Mouse (Mus musculus) liver, adult 2 months (tissue): Measurements from ENCODE around the gene Pde3b. TPM values are rescaled to one million over a fixed set of nuclear protein-coding genes. Genes with fewer than 3 reads are reported as not detected.
A peak's percentile ranks its signal among the peaks of the same experiment; 100 is the strongest.
"Not testable (repeated sequence)": the region's sequence is repeated elsewhere in the genome, so short reads cannot be mapped to it uniquely, and the experiment has no call there.

Experiments
- DNase-seq: peaks from one replicate; pipeline ENCODE4 v3.0.0-alpha.2; 2011; ENCODE audit warnings: low read depth, low spot score; ENCODE audit errors: extremely low read depth
- H3K27ac ChIP-seq: fragments of 200-500 bp; replicated peaks from 2 replicates; pipeline ENCODE4 v1.5.1; 2012; ENCODE audit warnings: low read depth, mild to moderate bottlenecking, control low read depth, inconsistent platforms, low read length; ENCODE audit not compliant: insufficient read depth
- H3K27me3 ChIP-seq: fragments of 200-500 bp; 2 replicates; pipeline ENCODE4 v1.6.1; 2012; ENCODE audit warnings: mild to moderate bottlenecking, moderate library complexity, low read length, inconsistent platforms; ENCODE audit not compliant: control insufficient read depth, insufficient read depth
- H3K36me3 ChIP-seq: fragments of 200-500 bp; 2 replicates; pipeline ENCODE4 v1.6.1; 2012; ENCODE audit warnings: low read length, inconsistent platforms; ENCODE audit not compliant: control insufficient read depth, insufficient read depth
- H3K4me1 ChIP-seq: fragments of 200-500 bp; 2 replicates; pipeline ENCODE4 v1.6.1; 2011; ENCODE audit warnings: low read length; ENCODE audit not compliant: control insufficient read depth, insufficient read depth
- H3K4me3 ChIP-seq: fragments of 200-500 bp; 2 replicates; pipeline ENCODE4 v1.5.1; 2011; ENCODE audit warnings: low read depth, mild to moderate bottlenecking, control low read depth, low read length, moderate library complexity; ENCODE audit not compliant: insufficient read depth
- H3K79me2 ChIP-seq: fragments of 200-500 bp; 2 replicates; pipeline ENCODE4 v1.6.1; 2012; ENCODE audit warnings: inconsistent platforms, mild to moderate bottlenecking, low read length, moderate library complexity; ENCODE audit not compliant: control insufficient read depth, insufficient read depth
- H3K9ac ChIP-seq: fragments of 200-500 bp; 2 replicates; pipeline ENCODE4 v1.6.1; 2012; ENCODE audit warnings: low read depth, mild to moderate bottlenecking, control low read depth, inconsistent platforms, low read length
- CTCF ChIP-seq: fragments of 200-500 bp; IDR thresholded peaks from 2 replicates; pipeline ENCODE4 v1.5.1; 2011; ENCODE audit warnings: low read depth, low read length, control low read depth
- POLR2A ChIP-seq: fragments of 200-500 bp; IDR thresholded peaks from 2 replicates; pipeline ENCODE4 v1.6.1; 2011; ENCODE audit warnings: low read length, control low read depth; ENCODE audit not compliant: insufficient read depth; ENCODE audit errors: extremely low read depth
- WGBS: fragments of 180-500 bp; shearing (Covaris S2); methylation state at CpG from one replicate; pipeline ENCODE4 v1.1.7; 2018; 5-methylcytosine and 5-hydroxymethylcytosine counted together
- polyA plus RNA-seq: library from polyadenylated mRNA; depleted of rRNA; stranded (reverse); fragments of >200 nt; gene quantifications from 2 replicates; pipeline ENCODE4 v1.2.3, GENCODE M21; 2012
- total RNA-seq: library from RNA; depleted of rRNA; stranded (reverse); fragments of >200 nt; gene quantifications from 2 replicates; pipeline ENCODE4 v1.2.3, GENCODE M21; 2014

The Pde3b gene
- total and polyA plus RNA-seq, 2 experiments: 16.2 to 86.2 TPM

- Histone ChIP-seq H3K27me3 (no peaks in the 10 kb centered on the region), H3K36me3 (peaks cover 36% of the 10 kb centered on the region), H3K4me1 (no peaks in the 10 kb centered on the region), H3K4me3 (no peak overlapping the region), H3K27ac (no peak overlapping the region), H3K9ac (no peak overlapping the region), H3K79me2 (no peaks in the 10 kb centered on the region)
- no peak for TF ChIP-seq POLR2A
- no peak for TF ChIP-seq CTCF
- WGBS: 98% methylated on average over 2 of the region's 2 CpGs
- no peak for DNase-seq
These were observed 93.8 kb downstream of the Pde3b start for GRCm38 (mm10) chr7:114508879-114509278.

GRCm38 (mm10) chr7:114520122-114520521, 105.0 kb downstream of the Pde3b start:
- Histone ChIP-seq H3K36me3 (peaks cover 18% of the 10 kb centered on the region), H3K27ac (no peak overlapping the region), H3K9ac (no peak overlapping the region), H3K4me3 (no peak overlapping the region), H3K27me3 (no peaks in the 10 kb centered on the region), H3K79me2 (no peaks in the 10 kb centered on the region), H3K4me1 (no peaks in the 10 kb centered on the region)
- TF ChIP-seq POLR2A: no peak
- TF ChIP-seq CTCF: no peak
- DNase-seq: no peak
- 100% methylated on average over 1 of the region's 1 CpGs for WGBS

- Histone ChIP-seq H3K27me3 (no peaks in the 10 kb centered on the region), H3K9ac (no peak overlapping the region), H3K4me3 (no peak overlapping the region), H3K36me3 (peaks cover 27% of the 10 kb centered on the region), H3K79me2 (no peaks in the 10 kb centered on the region), H3K4me1 (no peaks in the 10 kb centered on the region), H3K27ac (no peak overlapping the region)
- no peak for TF ChIP-seq CTCF
- TF ChIP-seq POLR2A: no peak
- DNase-seq: no peak
- WGBS: 83% methylated on average over 1 of the region's 1 CpGs
These were observed 111.2 kb downstream of the Pde3b start for GRCm38 (mm10) chr7:114526245-114526644.

- Histone ChIP-seq H3K27me3 (no peaks in the 10 kb centered on the region), H3K36me3 (peaks cover 28% of the 10 kb centered on the region), H3K4me3 (no peak overlapping the region), H3K9ac (no peak overlapping the region), H3K27ac (no peak overlapping the region), H3K79me2 (no peaks in the 10 kb centered on the region), H3K4me1 (no peaks in the 10 kb centered on the region)
- WGBS: 100% methylated on average over 1 of the region's 1 CpGs
- DNase-seq: no peak
- no peak for TF ChIP-seq POLR2A
These were observed 121.1 kb downstream of the Pde3b start for GRCm38 (mm10) chr7:114536179-114536578.

- peak within 1 kb of the TSS; percentile 99 for H3K27ac ChIP-seq
- 0 out of 2 replicates have a peak, but pooled peaks cover 4% of the 10 kb centered on the region for H3K79me2 ChIP-seq
- DNase-seq: peak; percentile 99
- H3K4me3 ChIP-seq: peak within 1 kb of the TSS; percentile 84
- H3K9ac ChIP-seq: peak within 1 kb of the TSS; percentile 92
- peaks cover 6% of the 10 kb centered on the region; the same call in 1 of the 2 replicates for H3K4me1 ChIP-seq
- WGBS: 3% methylated on average over 56 of the region's 56 CpGs
- H3K36me3 ChIP-seq: no peaks in the 10 kb centered on the region
- no peaks in the 10 kb centered on the region for H3K27me3 ChIP-seq
- TF ChIP-seq CTCF: peak; percentile 17; the same call in 1 of the 2 replicates
- peak; percentile 67; the same call in 1 of the 2 replicates for TF ChIP-seq POLR2A
These were observed 147.6 kb downstream of the Pde3b start, which contains the start of gene Cyp2r1 for GRCm38 (mm10) chr7:114562531-114563241. Cyp2r1 (minus strand) TSS chr7:114562972.

- H3K27ac ChIP-seq, H3K4me1 ChIP-seq, H3K27me3 ChIP-seq, H3K36me3 ChIP-seq, H3K9ac ChIP-seq, H3K79me2 ChIP-seq, DNase-seq, H3K4me3 ChIP-seq: not testable (repeated sequence)
- 96% methylated on average over 4 of the region's 4 CpGs for WGBS
These were observed 158.8 kb downstream of the Pde3b start for GRCm38 (mm10) chr7:114573866-114574265.
